Mouse (Mus musculus): ENCODE measurements around the gene Atoh8.

Gene Atoh8

DNA sequence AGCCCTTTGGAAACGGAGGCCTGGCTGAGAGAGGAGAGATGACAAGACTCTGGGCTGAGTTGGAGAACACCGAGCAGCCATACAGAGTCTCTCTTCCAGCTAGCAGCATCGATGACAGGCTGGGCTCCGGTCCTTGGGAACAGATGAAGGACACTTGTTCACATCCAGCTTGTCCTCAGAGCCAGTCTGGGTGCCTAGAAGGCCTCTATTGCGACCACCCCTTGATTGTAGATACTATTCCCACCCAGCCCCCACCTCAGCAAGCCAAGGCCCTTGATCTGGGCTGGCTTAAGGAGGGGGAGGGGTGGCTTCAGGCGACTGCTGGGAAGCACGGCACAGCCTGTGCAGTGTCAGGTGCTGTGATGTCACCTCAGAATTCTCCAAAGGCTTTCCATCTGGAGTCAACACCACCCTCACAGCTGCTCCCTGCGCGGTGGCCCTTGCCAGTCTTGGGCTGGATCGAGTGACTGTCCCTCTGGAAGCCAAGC is 19.3 kb upstream of the Atoh8 start:
- DNase-seq (ENCODE audit: low spot score), result no peak

DNA sequence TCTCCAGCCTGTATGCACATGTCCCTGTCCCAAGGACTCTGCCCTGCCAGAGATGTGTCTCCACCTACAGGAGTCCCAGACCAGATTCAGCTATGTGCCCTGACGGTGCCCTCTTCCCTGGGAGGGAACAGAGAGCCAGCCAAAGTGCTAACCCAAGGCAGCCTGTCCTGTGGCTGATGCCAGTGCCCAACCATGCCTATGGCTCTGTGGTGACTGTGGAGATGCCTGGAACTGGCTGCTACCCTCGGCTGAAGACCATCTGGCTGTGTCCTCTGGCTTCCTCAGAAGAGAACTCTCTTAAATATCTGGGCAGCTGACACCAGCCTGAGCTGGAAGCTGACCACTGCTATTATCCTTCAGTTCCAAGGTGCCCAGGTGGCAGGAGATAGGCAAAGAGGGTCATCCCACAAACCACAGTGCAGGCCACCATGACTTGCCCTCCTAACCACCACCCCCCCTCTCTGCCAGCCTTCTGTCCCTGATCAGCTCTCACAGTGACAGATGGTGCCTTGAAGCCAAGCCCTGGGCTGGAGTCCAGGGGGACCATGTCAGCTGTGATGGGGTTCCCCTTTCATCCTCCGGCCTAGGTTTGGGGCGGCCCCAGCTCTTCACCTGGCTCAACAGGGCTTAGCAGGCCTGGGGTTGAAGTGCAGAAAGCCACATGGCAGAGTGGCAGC is 18.7 kb upstream of the Atoh8 start:
- no peak for DNase-seq (ENCODE audit: low spot score)

DNA sequence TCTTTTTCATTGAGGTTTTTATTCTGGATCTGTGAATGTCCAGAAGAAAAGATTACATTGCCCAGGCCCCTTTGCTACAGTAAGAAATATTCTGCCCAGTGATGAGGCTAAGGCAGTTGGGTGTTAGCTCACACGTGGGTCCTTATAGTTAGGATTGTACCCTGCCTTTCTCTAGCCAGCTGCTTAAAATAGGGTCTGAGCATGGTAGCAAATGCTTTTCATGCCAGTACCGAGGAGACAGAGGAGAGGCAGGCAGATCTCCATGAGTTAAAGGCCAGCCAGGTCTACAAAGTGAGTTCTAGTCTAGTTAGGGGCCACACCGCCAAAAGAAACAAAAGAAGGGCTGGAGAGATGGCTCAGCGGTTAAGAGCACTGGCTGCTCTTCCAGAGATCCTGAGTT is 17.8 kb upstream of the Atoh8 start:
- DNase-seq (ENCODE audit: low spot score), result no peak

DNA sequence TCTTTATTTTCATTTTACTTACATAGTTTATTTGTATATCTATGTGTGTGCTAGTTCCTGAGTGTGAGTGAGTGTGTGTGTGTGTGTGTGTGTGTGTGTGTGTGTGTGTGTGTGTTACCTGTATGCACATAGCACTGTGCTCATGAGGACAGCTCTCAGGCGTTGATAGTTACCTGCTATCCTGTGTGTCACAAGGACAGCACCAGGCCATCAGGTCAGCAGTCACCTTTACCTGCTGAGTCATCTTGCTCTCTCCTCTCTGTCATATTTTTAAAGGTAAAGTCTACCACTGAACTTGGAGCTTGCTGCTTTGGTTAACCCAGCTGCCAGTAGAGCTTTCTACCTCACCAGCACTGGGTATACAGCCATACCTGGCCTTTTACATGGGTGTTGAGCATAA is 17.1 kb upstream of the Atoh8 start:
- DNase-seq (ENCODE audit: low spot score), result no peak

DNA sequence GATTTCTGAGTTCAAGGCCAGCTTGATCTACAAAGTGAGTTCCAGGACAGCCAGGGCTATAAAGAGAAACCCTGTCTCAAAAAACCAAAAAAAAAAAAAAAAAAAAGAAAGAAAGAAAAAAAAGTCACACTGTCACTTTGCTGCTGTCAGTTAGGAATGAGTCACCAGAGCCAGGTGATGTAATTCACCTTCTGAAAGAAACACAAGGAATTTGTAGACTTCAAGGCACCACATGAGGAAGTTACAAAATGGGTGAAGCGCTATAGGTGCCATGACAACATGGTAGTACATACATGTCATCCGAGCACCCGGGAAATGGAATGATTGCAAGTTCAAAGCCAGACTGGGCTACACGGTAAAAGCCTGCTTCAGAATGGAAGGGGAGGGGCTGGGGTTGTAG is 14.6 kb upstream of the Atoh8 start:
- DNase-seq (ENCODE audit: low spot score), result no peak

DNA sequence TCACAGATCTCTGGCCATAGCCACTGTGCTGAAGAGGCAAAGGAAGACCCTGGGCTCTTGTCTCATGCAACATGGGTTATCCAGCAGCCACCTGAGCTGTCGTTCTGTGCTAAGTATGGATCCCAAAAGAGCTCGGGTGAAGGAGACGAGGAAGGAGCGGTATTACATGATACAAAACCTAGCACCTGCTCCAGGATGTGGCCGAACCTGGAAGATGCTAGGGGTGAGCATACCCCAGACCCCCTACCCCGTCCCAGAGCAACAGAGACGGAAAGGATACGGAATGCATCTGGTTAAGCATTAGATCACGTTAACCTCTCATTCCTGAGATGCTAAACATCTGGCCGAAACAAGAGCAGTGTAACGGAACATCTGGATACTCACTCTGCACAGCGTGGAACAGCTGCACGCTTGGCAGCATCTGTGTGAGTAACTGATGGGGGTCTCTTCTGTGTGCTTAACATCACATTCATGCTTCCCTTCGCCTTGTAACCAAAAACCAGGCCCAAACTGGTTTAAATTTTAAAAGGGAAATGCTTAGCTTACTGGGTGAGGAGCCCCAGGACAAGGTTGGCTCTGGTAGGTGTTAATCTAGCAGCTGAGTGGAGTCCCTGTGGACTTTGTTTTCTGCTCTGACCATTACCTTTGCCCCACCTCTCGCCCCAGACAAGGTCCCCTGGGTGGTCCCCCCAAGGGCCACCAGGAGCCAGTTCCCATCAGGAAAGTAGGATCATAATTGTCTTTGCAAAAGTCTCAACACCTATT is 13.0 kb upstream of the Atoh8 start:
- DNase-seq (ENCODE audit: low spot score), result no peak

DNA sequence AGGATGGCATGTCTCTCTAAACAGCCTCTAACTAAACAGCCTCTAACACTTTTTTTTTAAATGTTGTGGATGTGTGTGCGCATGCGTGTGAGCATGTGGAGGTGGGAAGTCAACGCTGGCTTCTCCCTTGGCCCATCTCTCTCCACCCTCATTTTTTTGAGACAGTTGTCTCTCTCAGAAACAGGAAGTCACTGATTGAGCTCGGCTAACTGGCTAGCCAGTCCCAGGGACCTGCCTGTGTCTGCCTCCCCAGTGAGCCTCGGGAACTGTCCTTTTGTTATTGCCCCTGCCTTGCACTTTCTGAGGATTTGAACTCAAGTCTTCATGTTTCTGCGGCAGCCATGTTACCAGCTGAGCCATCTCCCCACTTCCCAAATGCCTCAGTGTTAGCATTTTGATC is 10.9 kb upstream of the Atoh8 start:
- DNase-seq (ENCODE audit: low spot score), result no peak

DNA sequence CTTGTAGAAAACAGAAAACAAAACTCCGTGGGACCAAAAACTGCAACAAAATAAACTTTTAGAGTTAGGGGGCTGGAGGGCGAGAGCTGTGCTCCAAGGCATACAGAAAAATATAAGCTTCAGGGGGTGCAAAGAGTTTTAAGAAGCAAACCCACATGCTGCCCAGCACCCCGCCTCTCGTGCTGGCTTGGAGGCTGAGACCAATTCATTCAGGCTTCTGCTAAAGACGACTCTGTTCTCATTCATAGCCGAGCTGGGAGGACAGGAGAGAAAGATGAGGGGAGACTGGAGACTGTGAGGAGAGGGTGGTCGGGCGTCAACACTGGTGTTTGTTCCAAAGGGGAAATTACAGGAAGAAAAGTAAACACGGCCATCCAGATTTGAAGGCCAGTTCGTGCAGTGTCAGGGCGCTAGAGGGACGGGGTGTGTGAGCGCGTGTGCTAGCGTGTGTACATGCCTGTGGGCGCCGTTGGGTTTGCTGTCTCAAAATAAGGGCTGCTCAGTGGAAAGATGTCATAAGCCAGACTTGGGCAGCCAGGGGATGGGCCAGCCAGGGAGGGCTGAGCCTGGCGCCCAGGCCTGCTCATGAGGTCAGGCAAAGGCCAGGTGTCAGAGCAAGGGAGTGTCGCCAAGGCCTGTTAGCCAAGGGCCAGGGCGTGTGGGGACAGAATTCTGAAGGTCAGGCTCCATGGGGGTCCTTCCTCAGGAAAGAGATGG is 9.3 kb upstream of the Atoh8 start:
- peak; percentile 60 for DNase-seq (ENCODE audit: low spot score)

DNA sequence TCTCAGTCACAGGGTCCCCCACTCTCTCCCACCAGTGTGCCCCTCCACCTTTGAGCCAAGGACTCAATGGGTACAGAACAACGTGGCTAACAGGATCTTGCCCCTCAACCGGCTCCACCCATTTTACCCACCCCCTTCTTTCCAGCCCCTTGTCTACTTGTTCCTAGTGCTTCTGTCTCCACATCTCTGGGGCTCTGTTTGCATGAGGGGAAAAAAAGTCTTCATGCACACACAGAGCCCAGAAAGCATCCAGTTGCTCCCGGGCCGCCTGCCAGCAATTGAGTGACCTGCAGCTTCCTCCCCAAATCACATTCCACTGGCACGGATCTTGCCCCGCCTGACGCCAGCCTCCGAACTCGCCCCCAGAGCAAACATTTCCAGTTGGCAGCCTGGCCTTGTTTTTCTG is 8.8 kb upstream of the Atoh8 start:
- peak; percentile 93 for DNase-seq (ENCODE audit: low spot score)

DNA sequence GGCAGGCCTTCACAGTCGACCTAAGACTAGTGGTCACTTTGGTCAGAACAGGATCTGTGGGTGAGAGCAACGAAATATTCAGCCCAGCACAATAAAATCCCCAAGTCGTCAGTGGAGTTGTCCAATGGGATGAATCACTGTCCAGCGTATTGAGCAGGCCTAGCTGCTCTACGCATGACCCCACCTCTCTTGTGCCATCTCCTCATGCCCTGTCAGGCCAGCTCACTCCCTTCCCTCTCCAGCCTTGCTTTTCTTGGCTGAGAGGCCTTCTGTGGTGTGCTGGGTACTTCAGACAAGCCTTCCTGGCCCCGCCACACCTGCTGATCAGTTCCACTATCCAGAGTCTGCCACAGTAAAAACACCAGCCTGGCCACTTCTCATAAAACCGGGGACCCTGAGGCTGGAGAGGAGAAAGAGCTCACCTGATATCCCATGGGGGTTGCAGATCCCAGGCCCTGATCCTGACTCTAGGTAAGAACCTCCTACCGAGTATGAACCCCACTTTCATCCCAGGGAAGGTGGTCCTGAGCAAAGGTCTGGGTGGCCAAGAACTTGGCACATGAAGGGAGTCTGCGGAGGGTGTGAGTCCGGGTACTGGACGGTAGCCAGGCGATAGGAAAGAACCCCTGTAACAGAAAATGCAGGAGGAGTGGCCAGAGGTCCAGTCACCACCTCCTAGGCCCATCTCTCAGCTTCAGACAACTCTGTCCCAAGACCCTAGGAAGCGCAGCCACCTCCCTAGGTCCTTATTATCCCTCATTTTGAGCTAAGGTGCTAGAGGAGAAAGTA is 7.3 kb upstream of the Atoh8 start:
- no peak for DNase-seq (ENCODE audit: low spot score)

DNA sequence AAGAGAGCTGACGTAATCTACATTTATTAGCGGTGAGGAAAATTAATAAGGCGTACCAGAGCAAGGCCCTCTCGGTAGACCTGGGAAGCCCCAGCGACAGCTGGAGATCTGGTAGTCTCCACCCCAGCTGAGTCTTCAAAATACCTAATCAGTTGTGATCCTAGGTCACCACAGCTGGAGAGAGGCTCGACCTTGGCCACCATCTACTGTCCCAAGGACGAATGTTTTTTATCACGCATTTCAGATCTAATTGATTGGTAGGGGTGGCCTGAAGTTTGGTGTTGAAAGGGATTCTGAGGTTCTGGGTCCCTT is 6.4 kb upstream of the Atoh8 start:
- no peak for DNase-seq (ENCODE audit: low spot score)

DNA sequence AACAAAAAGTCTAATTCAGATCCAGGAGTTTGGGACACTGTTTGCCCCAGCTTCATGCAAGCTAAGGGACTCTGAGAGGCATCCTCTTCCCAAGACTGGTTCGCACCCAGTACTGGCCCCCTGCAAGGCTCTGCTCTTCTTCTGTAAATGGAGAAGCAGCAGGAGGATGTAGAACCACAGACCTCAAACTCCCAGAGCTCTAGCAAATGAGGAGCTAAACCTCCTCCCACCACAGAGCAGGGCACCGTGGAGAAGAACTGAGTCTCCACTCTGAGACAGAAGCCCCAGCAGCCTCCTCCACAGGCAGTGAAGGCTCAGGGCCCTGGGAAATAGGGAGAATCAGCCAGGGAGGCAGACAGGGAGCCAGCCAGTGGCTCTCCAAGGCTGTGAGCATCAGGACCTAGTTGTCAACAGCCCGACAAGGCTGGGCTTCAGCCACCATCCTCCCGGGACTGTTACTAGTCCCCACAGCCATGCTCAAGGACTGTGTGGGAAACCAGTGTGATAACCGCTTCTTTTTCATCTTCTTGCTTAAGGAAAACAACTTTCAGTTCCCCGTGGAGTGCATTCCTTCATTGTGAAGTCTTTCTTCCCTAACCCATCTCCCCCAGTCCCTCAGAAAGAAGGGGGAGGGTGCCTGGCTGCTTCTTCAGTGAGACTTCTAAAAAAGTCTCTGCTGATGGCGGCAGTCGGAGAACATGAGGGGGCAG is 5.9 kb upstream of the Atoh8 start:
- DNase-seq (ENCODE audit: low spot score), result no peak

DNA sequence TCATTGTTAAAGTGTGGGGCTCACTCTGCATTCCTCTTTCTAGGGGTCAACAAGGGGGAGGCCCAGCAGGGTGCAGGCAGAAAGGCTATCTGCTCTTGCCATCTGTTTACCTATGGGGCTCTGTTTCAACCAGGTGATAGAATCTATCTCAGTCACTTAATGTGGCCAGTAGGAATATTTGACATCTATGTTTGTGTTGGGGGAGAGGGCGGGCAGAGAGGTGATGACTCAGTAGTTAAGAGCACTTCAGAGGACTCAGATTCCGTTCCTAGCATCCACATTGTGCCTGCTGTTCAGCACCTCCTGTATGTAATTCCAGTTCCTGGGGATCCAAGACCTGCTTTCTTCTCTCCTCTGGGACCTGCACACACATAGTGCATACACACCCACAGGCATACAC is 4.7 kb upstream of the Atoh8 start:
- DNase-seq (ENCODE audit: low spot score), result no peak

DNA sequence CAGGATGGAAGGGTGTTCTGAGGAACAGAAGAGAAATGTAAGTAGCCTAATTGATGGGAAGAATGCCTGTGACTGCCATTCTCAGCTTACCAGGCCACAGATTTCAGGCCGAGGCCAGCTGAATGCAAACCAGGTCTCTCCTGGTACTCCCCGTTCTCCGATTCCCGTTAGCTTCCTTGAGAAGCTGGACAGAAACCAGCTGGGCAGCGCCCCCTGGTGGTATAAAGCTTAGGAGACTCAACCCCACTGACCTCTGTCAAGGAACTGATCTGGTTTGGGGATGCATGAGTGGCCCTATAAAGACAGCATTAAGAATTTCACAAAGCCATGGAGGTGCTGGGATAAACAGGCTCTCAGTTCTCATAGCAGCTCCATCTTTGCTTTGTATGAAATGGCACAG is 1.7 kb upstream of the Atoh8 start:
- DNase-seq (ENCODE audit: low spot score), result peak; percentile 95

DNA sequence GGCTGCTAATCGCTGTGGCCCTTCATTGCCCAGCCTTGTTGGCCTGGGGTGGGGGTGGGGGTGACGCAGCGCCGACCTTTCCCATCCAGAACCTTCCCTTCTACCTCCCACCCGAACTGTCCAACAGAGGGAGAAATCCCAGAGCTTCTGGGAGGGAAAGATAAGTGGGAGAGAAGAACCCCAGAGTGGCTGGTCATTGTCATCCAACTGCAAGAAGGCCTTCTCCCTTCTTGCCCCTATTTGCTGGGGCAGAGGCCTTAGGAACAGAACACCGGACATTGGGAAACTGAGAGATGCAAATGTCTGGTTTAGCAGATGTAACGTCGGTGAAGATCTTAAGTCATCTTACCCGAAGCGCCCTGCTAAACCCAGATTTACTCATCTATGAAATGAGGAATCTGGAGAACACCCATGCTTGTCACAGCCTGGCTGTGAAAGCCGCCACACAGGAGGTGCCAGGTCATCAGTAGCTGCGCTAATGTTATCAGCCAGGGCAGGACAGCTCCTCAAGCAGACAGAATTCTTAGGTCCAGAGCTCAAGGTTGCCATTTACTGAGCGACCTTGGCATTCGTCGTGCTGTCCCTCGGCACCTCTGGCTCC is 530 bp upstream of the Atoh8 start:
- no peak for DNase-seq (ENCODE audit: low spot score)

DNA sequence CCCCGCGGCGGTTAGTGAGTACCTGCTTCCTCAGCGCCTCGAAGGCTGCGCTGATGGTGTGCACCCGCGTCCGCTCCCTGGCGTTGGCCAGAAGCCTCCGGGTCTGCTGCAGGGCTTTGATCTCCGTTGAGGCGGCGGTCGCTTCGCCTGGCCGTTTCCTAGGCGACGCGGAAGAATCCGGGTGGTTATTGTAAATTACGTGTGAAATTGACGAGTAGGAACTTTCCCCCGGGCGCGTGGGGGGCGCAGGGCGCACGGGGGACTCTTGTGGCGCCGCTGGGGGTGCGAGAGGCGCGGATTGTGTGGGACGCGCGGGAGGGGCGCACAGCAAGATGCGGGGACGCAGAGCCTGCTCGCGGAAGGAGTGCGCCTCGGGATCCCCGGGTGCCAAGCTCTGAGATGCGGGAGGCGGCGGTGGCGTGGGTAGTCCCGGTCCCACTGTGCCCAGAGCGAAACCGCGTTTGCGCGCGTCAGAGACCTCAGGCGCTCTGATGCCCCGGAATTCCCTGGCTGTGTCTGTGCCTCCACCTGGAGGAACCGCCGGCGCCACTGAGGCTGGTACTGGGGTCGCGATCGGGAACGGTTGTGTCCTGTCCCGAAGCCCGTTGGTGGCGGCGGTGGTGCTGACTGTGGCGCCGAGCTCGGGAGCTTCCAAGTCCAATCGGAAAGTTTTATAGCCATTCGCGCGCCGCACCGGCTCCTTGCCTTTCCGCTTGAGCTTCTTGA is 842 bp downstream of the Atoh8 start:
- peak; percentile 61 for DNase-seq (ENCODE audit: low spot score)

DNA sequence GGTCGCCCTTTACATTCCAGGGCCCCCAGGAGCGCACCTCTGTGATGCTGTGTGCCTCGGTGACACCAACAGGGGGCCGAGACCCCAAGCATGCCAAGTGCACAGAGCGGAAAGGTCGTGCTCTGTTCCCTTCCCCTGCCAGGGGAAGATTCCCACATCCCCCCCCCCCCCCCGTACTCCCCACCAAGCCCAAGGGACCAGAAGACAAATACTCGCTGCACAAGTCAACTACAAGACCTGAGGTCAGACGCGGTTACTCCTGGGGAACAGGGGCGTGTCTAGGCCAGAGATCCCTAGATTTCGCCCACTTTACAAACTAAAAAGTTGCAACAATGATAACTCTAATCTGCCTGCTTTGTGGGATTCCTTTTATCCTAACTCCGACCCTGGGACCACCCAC is 1.4 kb downstream of the Atoh8 start:
- DNase-seq (ENCODE audit: low spot score), result no peak

DNA sequence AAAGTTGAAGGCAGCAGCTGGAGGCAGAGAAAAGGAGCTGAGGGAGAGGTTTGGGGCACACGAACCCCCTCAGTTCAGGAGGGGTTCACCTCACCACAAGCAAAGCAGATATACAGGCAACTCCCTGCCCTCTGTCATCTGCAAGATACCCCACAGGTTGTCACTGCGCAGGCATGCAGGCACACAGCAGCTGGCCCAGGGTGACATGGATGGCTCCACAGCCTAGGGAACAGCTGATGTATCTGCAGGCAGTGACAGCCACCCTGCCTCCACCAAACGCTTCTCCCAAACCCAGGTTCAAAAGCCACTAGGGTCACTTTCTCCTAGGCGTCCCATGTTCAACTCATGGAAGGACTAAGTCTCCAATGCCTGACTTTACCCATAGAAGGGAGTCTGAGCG is 2.5 kb downstream of the Atoh8 start:
- DNase-seq (ENCODE audit: low spot score), result no peak

DNA sequence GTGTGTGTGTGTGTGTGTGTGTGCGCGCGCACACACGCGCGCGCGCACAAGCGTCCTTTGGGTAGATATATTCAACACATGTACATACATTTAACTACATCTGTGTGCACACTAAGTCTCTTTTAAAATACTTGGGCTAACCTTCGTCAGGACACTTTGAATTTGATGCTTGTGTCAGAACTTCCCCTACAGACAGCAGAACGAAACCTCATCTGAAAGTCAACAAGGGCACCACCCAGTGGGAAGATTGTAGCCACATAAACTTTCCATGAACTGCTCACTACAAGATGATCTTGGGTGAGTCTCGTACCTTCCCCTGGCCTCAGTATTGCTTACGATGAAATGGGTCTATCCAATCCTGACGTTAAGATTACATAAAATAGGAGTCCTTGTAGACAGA is 3.0 kb downstream of the Atoh8 start:
- no peak for DNase-seq (ENCODE audit: low spot score)

DNA sequence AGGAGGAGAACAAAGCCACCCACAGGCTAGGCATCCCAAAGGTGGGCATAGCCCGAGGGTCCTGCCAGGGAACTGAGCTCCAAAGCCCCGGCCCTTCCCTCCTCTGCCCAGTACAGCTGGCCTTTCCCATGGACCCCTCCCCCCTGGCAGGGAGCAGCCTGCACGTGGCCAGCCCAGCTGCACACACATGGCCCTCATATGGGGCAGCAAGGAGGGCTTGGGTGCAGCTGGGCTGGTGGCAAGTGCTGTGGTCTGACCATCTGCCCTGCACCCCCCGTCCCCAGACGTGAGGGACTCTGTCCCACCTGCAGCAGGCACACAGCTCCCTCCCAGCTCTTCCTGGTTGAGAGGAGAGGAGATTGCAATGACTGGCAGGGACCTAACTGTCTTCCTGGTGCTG is 4.5 kb downstream of the Atoh8 start:
- no peak for DNase-seq (ENCODE audit: low spot score)
